Mouse (Mus musculus) hindbrain, embryonic 12.5 days (tissue): ENCODE results near the gene Apbb2. TPM values are rescaled to one million over a fixed set of nuclear protein-coding genes. Genes with fewer than 3 reads are reported as not detected.

Experiments
- ATAC-seq: fragments of 200-750 bp; cut with Nextera tagmentation; 2 replicates; pipeline ENCODE4 v1.8.0; 2017; ENCODE audit warnings: moderate TSS enrichment; ENCODE audit not compliant: low FRiP score
- H3K27ac ChIP-seq: fragments of 300-500 bp; sonication (generic); 2 replicates; pipeline ENCODE4 v1.5.1; 2016; ENCODE audit warnings: mild to moderate bottlenecking
- H3K27me3 ChIP-seq: fragments of 300-500 bp; sonication (generic); 2 replicates; pipeline ENCODE4 v1.6.1; 2016; ENCODE audit warnings: mild to moderate bottlenecking
- H3K36me3 ChIP-seq: fragments of 300-500 bp; sonication (generic); 2 replicates; pipeline ENCODE4 v1.6.1; 2016; ENCODE audit warnings: mild to moderate bottlenecking
- H3K4me1 ChIP-seq: fragments of 300-500 bp; sonication (generic); 2 replicates; pipeline ENCODE4 v1.6.1; 2016
- H3K4me2 ChIP-seq: fragments of 300-500 bp; sonication (generic); replicated peaks from 2 replicates; pipeline ENCODE4 v1.6.1; 2016; ENCODE audit warnings: mild to moderate bottlenecking
- H3K4me3 ChIP-seq: fragments of 300-500 bp; sonication (generic); 2 replicates; pipeline ENCODE4 v1.5.1; 2016; ENCODE audit warnings: mild to moderate bottlenecking
- H3K9ac ChIP-seq: fragments of 300-500 bp; sonication (generic); 2 replicates; pipeline ENCODE4 v1.6.1; 2016; ENCODE audit warnings: mild to moderate bottlenecking, moderate library complexity
- H3K9me3 ChIP-seq: fragments of 300-500 bp; sonication (generic); replicated peaks from 2 replicates; pipeline ENCODE4 v1.6.1; 2016; ENCODE audit warnings: mild to moderate bottlenecking
- WGBS: fragments of 180-500 bp; shearing (Covaris S2); methylation state at CpG from one replicate; pipeline ENCODE4 v1.1.7; 2016; 5-methylcytosine and 5-hydroxymethylcytosine counted together
- polyA plus RNA-seq: library from polyadenylated mRNA; unstranded; fragments of >200 nt; fragmentation: Nextera tagmentation; extraction: Ambion mirVana; gene quantifications from 2 replicates; pipeline ENCODE4 v1.2.1, GENCODE M21; 2016

The Apbb2 gene
- polyA plus RNA-seq, 1 experiment from 2014 or later = 82.4 TPM

DNA sequence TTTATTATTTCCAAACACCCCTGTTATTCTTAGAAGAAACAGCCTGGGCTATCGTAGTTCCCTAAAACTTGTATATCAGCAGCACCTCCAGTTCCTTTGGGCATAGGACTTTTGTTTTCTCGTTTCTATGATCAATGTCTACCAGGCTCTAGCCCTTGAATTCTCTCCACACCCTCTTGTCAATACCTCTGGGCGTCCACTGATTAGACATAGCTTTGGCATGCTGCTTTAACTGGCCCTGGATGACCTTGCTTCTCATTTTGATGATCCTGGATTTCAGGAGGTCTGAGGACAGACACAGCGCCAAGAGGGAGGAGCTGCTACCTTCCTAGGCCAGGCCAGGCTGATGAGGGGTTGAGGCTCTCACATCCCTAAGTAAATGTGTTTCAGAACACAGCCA, 196.6 kb downstream of the Apbb2 start:
- Histone ChIP-seq H3K4me2 (no peak overlapping the region), H3K9ac (no peak overlapping the region), H3K9me3 (no peaks in the 10 kb centered on the region), H3K4me3 (no peak overlapping the region), H3K27ac (no peak overlapping the region), H3K27me3 (no peaks in the 10 kb centered on the region), H3K36me3 (no peaks in the 10 kb centered on the region), H3K4me1 (peaks cover 5% of the 10 kb centered on the region; the same call in 1 of the 2 replicates)
- 92% methylated on average over 4 of the region's 4 CpGs for WGBS
- ATAC-seq = no peak

DNA sequence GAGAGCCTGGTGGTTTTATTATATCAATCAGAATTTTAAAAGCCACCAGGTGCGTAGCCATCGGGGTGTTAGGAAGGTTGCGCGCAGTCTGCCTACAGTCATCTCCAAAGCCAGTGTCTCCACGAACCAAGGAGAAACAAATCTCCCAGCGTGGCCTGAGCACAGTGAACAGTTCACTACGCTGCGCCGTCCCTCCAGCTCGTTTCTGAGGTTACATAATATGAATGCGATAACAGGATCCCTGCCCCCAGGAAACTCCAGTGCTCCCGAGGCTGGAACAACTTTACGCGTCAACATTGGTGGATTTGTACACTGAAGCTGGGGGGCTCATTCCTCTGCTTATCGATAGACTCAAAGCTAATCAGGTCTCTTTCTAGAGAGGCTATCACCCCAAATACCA, 197.4 kb downstream of the Apbb2 start:
- no peaks in the 10 kb centered on the region for H3K36me3 ChIP-seq
- no peaks in the 10 kb centered on the region for H3K9me3 ChIP-seq
- H3K27ac ChIP-seq = no peak overlapping the region
- no peak for ATAC-seq
- H3K27me3 ChIP-seq = no peaks in the 10 kb centered on the region
- no peak overlapping the region for H3K4me3 ChIP-seq
- no peak overlapping the region for H3K9ac ChIP-seq
- no peak overlapping the region for H3K4me2 ChIP-seq
- WGBS = 90% methylated on average over 15 of the region's 15 CpGs
- peaks cover 7% of the 10 kb centered on the region; the same call in 1 of the 2 replicates for H3K4me1 ChIP-seq

DNA sequence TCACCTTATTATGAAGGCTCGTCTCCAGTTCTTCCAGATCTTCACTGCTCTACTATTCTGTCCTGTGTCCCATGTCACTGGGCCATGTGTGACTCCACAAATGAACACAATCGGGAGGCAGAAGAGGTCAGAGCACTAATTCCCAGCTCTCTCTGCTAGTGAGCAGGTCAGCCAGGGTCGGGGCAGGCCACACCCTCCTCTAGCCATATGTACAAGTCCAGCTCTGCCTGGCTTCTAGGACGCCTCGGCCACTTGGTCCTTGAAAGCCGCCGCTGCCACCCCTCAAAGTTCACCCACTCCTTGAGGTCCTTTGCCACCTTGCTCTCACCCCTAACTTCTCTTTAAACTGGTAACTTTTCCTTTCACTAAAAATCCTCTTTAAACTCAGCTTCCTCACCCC, 198.6 kb downstream of the Apbb2 start:
- peaks cover 19% of the 10 kb centered on the region for H3K4me1 ChIP-seq
- H3K9ac ChIP-seq = no peak overlapping the region
- H3K4me2 ChIP-seq = no peak overlapping the region
- ATAC-seq = no peak
- H3K27ac ChIP-seq = no peak overlapping the region
- no peak overlapping the region for H3K4me3 ChIP-seq
- no peaks in the 10 kb centered on the region for H3K36me3 ChIP-seq
- 54% methylated on average over 7 of the region's 7 CpGs for WGBS
- no peaks in the 10 kb centered on the region for H3K9me3 ChIP-seq
- H3K27me3 ChIP-seq = no peaks in the 10 kb centered on the region

DNA sequence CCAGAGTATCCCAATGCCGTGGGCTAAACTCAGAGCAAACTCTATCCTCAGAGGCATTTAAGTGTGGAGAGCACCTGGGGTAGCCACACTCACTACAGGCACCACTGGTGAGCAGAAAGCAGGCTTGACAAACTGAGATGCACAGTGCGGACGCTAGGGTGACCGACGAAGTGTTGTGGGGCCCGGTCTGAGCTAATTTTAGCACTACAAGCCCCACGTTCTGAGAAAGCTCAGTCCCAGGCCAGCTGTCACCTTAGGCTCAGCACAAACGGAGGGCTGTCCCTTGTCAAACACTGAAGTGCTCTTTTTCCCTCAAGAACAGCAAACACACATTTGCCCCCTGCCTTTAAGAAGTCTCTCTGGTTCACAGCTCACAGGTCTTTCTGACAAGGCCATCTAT, 201.3 kb downstream of the Apbb2 start:
- Histone ChIP-seq H3K9ac (no peak overlapping the region), H3K27me3 (no peaks in the 10 kb centered on the region), H3K27ac (peak overlapping the region; percentile 52; the same call in 1 of the 2 replicates), H3K4me3 (no peak overlapping the region), H3K9me3 (no peaks in the 10 kb centered on the region), H3K4me2 (no peak overlapping the region), H3K4me1 (peaks cover 32% of the 10 kb centered on the region), H3K36me3 (no peaks in the 10 kb centered on the region)
- no peak for ATAC-seq
- 65% methylated on average over 8 of the region's 8 CpGs for WGBS

DNA sequence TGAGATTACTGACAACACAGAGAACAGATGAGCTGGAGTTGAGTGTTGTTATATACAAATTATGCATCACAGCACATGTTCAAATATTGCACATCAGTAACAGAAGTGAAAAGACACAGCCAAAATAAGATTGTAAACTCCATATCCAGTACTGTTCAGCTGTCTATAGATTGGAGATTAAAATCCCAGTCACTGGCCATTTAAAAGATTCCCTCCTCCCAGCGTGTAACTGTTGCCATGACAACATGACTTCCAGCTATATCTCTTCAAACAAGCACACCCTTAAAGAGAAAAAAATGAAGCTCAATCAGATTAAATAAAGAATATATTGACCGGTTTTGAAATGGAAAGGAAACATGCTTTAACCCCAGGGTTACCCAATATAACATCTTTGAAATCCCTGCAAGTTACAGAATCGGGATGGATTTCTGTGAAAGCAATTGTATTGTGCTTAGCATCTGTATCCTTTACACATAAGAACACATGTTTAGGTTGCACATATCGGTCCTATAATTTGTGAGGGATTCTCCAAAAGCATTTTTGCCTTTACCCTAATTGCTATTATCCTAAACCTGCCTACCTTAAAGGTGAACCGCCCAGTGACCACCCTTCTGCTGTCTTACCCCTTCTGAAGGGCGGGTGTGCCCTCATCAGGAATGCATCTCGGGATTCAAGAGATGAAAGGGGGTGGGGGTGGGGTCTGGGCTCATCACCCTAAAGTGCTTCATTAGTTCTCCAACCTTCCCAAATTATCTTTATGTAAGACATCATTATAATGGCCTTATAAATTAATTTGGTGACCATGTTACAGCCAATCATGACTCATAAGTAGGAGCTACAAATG, 202.7 kb downstream of the Apbb2 start:
- no peak overlapping the region for H3K9ac ChIP-seq
- no peaks in the 10 kb centered on the region for H3K9me3 ChIP-seq
- peak; percentile 68 for ATAC-seq
- H3K4me1 ChIP-seq = peaks cover 32% of the 10 kb centered on the region
- H3K4me3 ChIP-seq = no peak overlapping the region
- H3K27ac ChIP-seq = peak overlapping the region; percentile 73
- H3K27me3 ChIP-seq = no peaks in the 10 kb centered on the region
- no peaks in the 10 kb centered on the region for H3K36me3 ChIP-seq
- no peak overlapping the region for H3K4me2 ChIP-seq
- 53% methylated on average over 7 of the region's 7 CpGs for WGBS

DNA sequence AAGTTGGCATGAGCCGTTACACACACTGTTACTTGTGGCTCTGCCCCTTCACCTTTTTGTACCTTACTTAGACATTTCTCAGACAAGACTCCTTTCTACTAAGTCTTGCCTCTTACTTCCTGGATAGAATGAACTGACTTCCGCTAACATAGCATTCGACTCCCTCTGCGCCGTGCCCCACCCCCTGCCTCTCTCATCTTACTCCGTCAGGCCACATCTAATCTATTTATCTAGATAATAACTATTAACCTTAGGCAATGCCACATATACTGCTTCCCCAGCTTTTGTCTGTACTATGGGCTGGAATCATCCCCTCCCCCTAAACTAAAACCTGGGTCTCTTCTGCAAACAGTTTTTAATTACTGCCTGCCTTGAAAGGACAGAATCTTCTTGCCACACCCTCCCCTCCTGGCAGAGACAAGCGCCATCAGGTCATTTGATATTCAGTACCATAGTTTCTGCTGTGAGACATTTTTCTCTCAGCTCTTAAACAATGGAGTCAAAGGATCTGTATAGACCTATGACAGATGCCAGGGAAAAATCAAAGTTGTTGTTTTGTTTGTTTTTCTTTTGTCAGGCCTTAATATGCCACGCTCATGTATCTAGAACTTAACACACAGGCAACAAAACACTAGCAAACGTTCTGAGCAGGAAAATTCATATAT, 203.4 kb downstream of the Apbb2 start:
- WGBS = 55% methylated on average over 9 of the region's 9 CpGs
- H3K27ac ChIP-seq = peak overlapping the region; percentile 73
- H3K9me3 ChIP-seq = no peaks in the 10 kb centered on the region
- ATAC-seq = peak; percentile 52; the same call in 1 of the 2 replicates
- H3K4me2 ChIP-seq = no peak overlapping the region
- H3K36me3 ChIP-seq = no peaks in the 10 kb centered on the region
- H3K4me1 ChIP-seq = peaks cover 32% of the 10 kb centered on the region
- H3K4me3 ChIP-seq = no peak overlapping the region
- H3K9ac ChIP-seq = no peak overlapping the region
- H3K27me3 ChIP-seq = no peaks in the 10 kb centered on the region

DNA sequence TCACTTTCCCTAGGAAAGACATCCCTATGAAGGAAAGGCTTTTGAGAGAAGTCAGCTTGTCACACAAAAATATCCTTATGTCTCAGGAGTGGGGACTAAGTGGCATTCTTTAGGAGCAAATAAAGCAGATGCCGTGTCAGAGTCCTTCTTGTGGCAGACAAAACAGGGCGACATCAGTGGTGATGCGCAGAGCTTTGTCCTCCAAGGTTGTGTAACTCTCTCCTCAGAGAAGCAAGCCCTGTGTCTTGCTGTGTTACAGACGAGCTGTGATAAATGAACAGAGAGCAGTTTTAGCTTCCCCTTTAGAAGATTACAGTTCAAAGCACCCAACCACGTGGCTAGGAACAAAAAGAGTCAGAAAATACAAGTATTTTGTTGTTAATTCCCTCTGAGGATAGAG, 205.2 kb downstream of the Apbb2 start:
- no peak overlapping the region for H3K27ac ChIP-seq
- WGBS = 56% methylated on average over 5 of the region's 5 CpGs

DNA sequence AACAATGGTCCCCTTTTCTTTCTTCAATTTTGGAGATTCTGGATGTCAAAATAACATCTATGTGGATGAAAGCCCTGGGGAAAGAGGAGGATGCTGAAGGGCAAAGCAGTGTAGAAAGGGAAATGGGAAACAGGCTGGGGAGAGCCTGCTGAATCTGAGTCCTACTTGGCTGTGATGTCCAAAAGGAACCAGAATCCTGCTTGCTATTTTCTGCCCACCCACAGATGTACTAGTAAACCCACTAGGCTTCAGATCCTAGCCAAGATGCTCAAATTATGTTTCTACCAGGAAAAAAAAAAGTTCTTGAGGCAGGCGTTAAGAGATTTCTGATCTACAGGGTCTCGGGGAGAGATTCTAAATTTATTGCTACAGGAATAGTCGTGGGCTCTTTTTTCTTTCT, 205.8 kb downstream of the Apbb2 start:
- ATAC-seq = no peak
- H3K4me2 ChIP-seq = no peak overlapping the region
- peaks cover 30% of the 10 kb centered on the region for H3K4me1 ChIP-seq
- 84% methylated on average over 3 of the region's 3 CpGs for WGBS
- H3K9me3 ChIP-seq = no peaks in the 10 kb centered on the region
- no peak overlapping the region for H3K4me3 ChIP-seq
- H3K36me3 ChIP-seq = no peaks in the 10 kb centered on the region
- no peaks in the 10 kb centered on the region for H3K27me3 ChIP-seq
- H3K9ac ChIP-seq = no peak overlapping the region
- H3K27ac ChIP-seq = no peak overlapping the region

More for the DNA sequence above, 205.2 kb downstream of the Apbb2 start:
- Histone ChIP-seq H3K4me3 (no peak overlapping the region), H3K4me2 (no peak overlapping the region), H3K9ac (no peak overlapping the region), H3K4me1 (peaks cover 32% of the 10 kb centered on the region), H3K36me3 (no peaks in the 10 kb centered on the region), H3K9me3 (no peaks in the 10 kb centered on the region), H3K27me3 (no peaks in the 10 kb centered on the region)
- ATAC-seq = no peak

DNA sequence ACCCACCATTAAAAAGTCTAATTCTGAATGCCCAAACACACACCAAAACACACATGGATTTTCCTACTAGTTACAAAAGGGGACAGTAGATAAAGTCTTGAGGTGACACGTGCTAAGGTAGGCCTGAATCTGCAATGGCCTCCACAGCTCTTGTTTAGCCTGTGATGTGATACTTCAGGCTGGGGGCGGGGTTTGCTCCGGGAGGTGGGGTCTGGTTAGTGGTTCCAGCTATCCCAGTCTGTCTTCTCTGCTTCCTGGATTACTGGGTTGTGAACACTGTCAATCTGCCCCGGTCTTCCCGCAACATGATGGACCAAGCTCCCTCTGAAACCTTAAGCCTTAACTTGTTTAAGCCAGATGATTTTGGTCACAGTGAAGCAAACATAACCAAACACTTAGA, 210.0 kb downstream of the Apbb2 start:
- Histone ChIP-seq H3K9ac (no peak overlapping the region), H3K4me3 (no peak overlapping the region), H3K27ac (no peak overlapping the region), H3K9me3 (no peaks in the 10 kb centered on the region), H3K36me3 (no peaks in the 10 kb centered on the region; the same call in 1 of the 2 replicates), H3K27me3 (no peaks in the 10 kb centered on the region), H3K4me1 (peaks cover 12% of the 10 kb centered on the region), H3K4me2 (no peak overlapping the region)
- ATAC-seq = no peak
- 87% methylated on average over 5 of the region's 5 CpGs for WGBS

DNA sequence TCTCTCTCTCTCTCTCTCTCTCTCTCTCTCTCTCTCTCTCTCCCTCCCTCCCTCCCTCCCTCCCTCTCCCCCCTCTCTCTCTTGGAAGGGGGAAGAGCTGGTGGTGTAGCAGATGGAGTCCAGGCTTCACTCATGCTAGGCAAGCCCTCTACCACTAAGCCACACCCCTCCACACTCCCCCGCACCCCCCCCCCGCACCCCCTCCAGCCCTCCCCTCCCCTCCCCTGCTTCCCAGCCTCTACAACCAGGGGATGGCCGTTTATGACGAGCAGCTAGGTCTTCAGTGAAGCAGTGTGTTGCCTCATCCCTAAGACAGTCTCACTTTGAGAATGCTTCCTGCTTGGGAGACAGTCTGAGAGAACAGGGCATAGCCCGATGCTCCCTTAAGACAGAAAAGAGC, 210.6 kb downstream of the Apbb2 start:
- peaks cover 9% of the 10 kb centered on the region for H3K4me1 ChIP-seq
- no peaks in the 10 kb centered on the region; the same call in 1 of the 2 replicates for H3K36me3 ChIP-seq
- peak; percentile 63; the same call in 1 of the 2 replicates for ATAC-seq
- no peak overlapping the region for H3K9ac ChIP-seq
- no peaks in the 10 kb centered on the region for H3K27me3 ChIP-seq
- H3K4me2 ChIP-seq = no peak overlapping the region
- H3K27ac ChIP-seq = no peak overlapping the region
- H3K4me3 ChIP-seq = no peak overlapping the region
- H3K9me3 ChIP-seq = no peaks in the 10 kb centered on the region
- WGBS = 39% methylated on average over 3 of the region's 5 CpGs

DNA sequence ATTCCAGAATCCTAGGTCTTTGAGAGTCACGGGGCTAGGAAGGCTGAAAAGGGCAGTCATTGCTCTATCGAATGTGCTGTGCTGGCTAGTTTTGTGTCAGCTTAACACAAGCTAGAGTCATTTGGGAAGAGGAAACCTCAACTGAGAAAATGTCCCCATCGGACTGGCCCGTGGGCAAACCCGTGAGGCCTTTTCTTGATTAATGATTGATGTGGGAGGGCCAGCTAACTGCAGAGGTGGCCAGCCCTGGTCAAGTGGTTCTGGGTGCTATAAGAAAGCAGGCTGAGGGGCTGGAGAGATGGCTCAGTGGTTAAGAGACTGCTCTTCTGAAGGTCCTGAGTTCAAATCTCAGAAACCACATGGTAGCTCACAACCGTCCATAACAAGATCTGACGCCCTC, 212.2 kb downstream of the Apbb2 start:
- WGBS = 87% methylated on average over 7 of the region's 7 CpGs
- H3K36me3 ChIP-seq = no peaks in the 10 kb centered on the region; the same call in 1 of the 2 replicates

DNA sequence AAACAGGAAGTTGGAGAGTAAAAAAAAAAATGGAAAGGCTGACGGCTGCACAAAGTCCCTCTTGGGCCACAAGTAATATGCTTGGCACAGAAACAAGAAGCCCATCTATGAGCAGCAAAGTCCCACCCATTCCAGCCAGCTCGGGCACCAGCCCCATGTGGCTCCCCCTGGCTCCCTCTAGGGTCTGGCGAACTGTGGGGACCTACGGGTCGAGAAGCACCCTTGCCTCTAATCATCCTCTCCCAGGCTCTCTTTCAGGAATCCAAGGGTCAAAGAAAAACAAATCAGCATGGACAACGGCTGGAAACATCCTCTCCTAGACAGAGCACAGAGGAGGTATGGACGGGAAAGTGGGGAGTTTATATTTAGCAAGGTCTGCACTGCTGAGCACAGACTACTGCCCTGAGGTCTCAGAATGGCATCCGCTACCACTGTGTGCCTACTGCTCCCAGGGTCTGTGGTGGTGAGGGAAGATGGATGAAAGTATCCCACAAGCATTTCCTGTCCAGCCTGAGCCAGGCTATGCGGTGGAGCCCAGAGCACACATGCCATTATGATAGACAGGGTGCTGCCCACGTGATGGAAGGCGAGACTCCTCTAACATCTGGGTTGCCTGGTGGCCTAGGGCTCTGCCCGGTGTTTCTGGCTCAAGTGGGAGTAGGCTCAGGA, 212.7 kb downstream of the Apbb2 start:
- Histone ChIP-seq H3K27ac (no peak overlapping the region), H3K27me3 (no peaks in the 10 kb centered on the region), H3K4me1 (peaks cover 6% of the 10 kb centered on the region; the same call in 1 of the 2 replicates), H3K9me3 (no peaks in the 10 kb centered on the region), H3K36me3 (no peaks in the 10 kb centered on the region; the same call in 1 of the 2 replicates), H3K4me3 (no peak overlapping the region), H3K4me2 (no peak overlapping the region), H3K9ac (no peak overlapping the region)
- WGBS = 83% methylated on average over 12 of the region's 12 CpGs
- ATAC-seq = no peak

More for the DNA sequence above, 212.2 kb downstream of the Apbb2 start:
- H3K4me2 ChIP-seq = no peak overlapping the region
- H3K9ac ChIP-seq = no peak overlapping the region
- no peak overlapping the region for H3K27ac ChIP-seq
- no peaks in the 10 kb centered on the region for H3K9me3 ChIP-seq
- ATAC-seq = no peak
- no peak overlapping the region for H3K4me3 ChIP-seq
- peaks cover 6% of the 10 kb centered on the region; the same call in 1 of the 2 replicates for H3K4me1 ChIP-seq
- H3K27me3 ChIP-seq = no peaks in the 10 kb centered on the region
